Mouse (Mus musculus) erythroid progenitor cell, adult 5-6 weeks (primary cell): ENCODE results near the gene Siae. TPM values are rescaled to one million over a fixed set of nuclear protein-coding genes. Genes with fewer than 3 reads are reported as not detected.
A peak's percentile ranks its signal among the peaks of the same experiment; 100 is the strongest.

ENCODE experiments used
- ATAC-seq: replicated peaks from 2 replicates; pipeline ENCODE4 v1.8.0; 2016; ENCODE audit warnings: moderate number of reproducible peaks, mild to moderate bottlenecking, moderate TSS enrichment, inconsistent platforms; ENCODE audit not compliant: poor library complexity, low FRiP score, severe bottlenecking
- total RNA-seq, 2 experiments: library from RNA; stranded (forward) in 1 of 2; stranded (reverse) in 1 of 2; fragments of 150-400 nt in 1 of 2; fragments of 186-747, 209-891 nt in 1 of 2; gene quantifications; 2 replicates each; pipeline versions ENCODE4 v1.2.3 to v1.2.4; 2015 to 2017; ENCODE audit warnings: low replicate concordance in 2 of 2

Siae gene
- total RNA-seq, 2 experiments from 2014 or later: 2.5 to 3.6 TPM

- no peak; the same call in 1 of the 2 replicates for ATAC-seq
These were observed 12.6 kb downstream of the Siae start for GRCm38 (mm10) chr9:37567892-37568604.

DNA sequence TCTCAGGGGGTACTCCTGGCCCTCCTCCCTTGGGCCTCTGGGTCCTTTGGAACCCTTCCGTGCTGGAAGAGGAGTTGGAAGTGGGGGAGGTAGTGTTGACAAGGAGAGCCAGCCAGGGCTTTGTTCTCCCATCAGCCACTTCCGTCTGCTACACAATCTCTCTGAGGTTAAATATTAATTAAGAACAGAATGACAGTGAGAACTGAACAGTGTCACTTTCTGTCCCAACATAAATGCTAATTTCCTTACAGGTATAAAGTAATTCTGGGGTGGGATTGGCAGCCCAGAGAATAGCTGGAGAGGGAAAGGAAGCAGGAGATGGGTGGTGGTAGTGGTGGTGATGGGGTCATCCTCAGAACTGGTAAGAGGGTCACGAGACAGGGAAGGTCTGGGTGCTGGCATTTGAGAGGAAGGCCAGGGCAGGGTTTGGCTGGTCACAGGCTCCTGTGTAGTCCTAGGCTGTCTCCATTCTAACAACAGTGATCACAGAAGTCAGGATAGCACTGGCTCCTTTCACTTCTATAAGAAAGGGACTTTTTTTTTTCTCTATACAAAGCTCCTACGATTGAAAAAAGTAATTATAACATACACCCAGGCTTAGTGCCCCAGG, 13.2 kb downstream of the Siae start:
- no peak for ATAC-seq

DNA sequence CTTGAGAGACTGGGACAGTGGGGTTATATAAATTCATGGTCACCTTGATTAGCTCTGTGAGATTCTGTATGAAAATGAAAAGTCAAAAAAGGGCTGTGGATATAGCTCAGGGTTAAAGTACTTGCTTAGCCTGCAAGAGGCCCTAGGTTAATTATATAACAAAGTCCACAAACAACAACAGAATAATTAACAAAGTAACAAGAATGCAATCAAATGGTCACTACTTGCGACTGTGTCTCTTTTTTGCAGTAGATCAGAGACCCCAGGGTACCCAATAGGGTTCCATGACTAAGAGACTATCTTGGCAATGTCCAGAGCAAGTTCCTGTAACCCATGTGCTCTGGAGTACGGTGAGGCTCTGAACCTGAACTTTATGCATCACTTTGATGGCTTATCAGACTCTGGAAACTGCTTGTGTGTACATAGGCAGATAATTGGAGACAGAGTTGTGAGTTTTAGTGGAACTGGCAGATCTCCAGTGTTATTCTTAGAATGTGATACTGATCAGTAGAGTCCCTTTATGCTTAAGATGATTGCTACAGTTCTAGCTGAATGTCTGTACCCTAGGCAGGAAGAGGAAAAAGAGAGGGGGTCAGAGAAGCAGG, 13.8 kb downstream of the Siae start:
- ATAC-seq: no peak

GRCm38 (mm10) chr9:37572204-37572876, 16.8 kb downstream of the Siae start:
- ATAC-seq: no peak

GRCm38 (mm10) chr9:37576436-37576930, 21.0 kb downstream of the Siae start:
- ATAC-seq: 0 out of 2 replicates have a peak, but pooled peaks have one; percentile 45

DNA sequence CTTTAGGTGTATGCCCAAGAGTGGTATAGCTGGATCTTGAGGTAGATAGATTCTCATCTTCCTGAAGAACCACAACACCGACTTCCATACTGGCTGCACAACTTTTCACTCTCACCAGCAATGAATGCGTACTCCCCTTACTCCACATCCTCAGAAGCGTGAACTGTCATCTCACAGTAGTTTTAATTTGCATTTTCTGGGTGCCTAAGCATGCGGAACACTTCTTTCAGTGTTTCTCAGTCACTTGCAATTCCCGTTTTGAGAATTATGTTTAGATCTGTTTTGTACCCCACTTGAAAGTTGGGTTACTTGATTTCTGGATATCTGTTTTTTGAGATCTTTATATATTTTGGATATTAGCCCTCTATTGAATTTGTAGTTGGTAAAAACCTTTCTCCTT, 28.1 kb downstream of the Siae start:
- no peak for ATAC-seq

- ATAC-seq: no peak
These were observed 31.2 kb downstream of the Siae start for GRCm38 (mm10) chr9:37586718-37587117.

DNA sequence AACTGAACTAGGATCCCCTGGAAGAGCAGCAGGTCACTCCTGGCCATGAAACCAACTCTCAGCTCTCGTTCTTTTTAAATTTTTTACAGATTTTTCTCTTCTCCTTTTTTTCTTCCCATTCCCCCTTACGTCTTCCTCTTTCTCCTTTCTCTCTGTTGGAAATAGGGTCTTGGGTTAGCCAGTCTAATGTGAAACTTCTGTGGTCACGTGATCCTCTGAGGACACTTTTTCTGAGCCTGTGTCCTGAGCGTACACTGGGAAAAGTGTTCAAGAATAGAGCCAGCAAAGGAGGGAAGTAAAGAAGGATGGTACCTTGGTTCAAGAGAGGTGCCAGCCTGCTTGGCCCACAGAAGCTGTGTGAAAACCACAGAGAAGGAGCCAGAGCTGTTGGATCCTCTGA, 34.9 kb downstream of the Siae start:
- ATAC-seq: no peak

- no peak for ATAC-seq
These were observed 36.5 kb downstream of the Siae start for GRCm38 (mm10) chr9:37592025-37592424.

- ATAC-seq: no peak
These were observed 37.1 kb downstream of the Siae start for GRCm38 (mm10) chr9:37592633-37593032.

DNA sequence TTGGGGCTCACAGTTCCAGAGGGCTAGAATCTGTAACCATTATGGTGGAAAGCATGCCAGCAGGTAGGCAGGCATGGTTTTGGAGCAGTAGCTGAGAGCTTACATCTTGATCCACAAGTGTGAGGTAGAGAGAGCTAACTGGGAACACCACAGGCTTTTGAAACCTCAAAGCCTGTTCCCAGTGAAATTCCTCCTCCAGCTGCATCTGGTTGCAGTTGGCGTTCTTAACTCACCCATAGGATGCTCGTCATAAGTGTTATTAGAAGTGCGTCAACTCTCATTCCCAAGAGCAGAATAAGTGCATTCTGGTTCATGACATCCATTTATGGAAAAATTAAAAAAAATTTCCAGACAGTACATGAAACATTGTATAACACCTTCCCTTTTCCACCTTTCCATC, 38.2 kb downstream of the Siae start:
- ATAC-seq: no peak

GRCm38 (mm10) chr9:37595570-37595969, 40.1 kb downstream of the Siae start:
- no peak for ATAC-seq

DNA sequence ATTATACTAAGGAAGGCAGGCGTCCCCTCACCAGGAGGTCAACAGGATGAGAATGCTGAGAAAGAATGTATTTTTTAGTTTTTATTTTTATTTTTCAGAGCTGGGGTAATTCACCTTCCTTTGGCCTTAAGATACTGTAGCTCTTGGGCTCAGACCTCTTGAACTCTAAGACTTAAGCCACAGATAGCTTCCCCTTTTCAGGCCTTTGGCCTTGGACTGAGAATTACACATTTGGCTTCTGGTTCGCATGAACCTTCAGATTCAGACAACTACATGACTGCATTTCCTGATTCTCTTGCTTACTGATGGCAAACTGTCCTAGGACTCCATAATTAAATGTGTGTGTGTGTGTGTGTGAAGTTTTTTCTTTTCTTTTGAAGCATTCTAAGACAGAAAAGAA, 43.1 kb downstream of the Siae start:
- no peak for ATAC-seq

DNA sequence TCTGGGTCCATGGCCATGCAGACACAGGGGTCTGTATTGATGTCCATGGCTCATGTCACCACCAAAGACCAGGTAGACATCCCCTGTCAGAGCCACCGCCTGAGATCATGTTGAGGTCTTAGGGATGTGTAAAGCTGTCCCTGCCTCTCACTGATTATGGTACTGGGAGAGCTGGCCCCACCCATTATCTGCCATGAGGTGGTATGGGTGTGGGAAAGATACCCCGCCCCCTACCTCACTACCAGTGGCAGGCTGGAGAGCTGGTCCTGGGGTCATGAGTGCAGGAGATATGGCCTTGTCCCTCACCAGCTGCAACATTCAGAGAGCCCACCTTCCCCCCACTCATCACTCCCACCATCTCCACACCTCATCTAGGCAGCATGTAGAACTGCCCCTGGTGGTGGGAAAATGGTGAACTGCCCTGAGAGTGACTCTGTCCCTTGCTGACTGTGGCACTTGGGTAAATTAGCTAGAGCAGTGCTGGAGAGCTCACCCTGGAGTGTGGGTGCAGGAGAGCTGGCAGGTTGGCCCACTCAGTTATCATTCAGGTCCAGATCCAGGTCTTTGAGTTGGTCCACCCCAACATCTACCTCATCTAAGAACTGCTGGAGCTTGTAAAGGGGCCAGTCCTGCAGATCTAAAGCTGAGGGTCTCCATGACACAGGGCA, 45.2 kb downstream of the Siae start:
- peak; percentile 71 for ATAC-seq

DNA sequence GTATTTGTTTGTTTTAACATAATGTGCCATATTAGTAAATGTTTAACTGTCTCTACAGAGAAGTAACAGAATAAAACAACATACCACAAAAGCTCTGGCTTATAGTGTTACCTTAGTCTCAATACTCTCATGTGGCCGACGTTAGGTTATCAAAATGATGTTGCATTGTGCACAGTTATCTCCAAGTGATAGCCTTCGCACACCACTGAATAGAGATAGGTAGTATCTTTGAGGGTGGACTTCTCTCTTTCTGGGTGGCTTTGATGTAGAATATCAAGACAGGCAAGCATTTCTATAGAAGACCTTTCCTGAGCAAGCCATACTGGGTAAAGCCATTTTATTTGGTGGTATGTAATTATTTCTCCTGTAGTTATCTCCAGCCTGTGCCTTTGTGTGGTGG, 49.6 kb downstream of the Siae start:
- no peak for ATAC-seq

- ATAC-seq: no peak
These were observed 54.1 kb downstream of the Siae start for GRCm38 (mm10) chr9:37609558-37609957.

DNA sequence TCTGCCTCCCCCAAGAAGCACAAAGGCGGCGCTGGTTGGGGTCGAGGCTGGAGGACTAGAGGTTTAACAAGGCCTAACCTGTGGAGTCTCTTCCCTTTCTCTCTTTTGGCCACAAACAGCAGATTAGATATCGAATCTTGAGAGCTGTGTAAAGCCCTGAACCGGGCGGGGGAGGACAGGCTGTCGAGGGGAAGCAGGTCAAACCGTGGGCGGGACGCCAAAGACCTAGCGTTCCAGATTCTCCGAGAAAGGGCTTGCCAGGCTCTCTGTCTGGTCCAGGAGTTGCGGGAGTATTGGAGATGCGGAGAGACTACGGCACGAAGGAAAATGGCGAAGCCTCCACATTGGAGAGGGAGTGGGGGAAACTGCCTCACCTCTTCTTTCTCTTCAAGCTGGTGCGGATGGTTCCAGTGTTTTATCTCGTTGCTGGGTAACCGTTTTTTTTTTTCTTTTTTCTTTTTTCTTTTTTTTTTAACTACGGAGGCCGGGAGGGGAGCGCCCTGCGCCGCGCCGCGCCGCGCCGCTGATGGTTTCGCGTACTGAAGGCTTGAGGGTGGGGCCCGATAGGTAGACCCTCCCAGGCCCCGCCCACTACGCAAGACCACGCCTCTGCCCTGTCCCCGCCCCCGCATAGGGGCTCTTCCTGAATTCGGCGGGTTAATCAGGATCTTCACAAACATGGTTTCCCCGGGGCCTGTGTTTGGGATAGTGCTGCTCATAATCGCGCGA, 57.8 kb downstream of the Siae start, which contains the start of gene Spa17:
Spa17 (minus strand) TSS at position 541 of the 729 bp plus-strand sequence.
- peak; percentile 95 for ATAC-seq

GRCm38 (mm10) chr9:37613911-37614280, 58.4 kb downstream of the Siae start:
- peak; percentile 22; the same call in 1 of the 2 replicates for ATAC-seq

DNA sequence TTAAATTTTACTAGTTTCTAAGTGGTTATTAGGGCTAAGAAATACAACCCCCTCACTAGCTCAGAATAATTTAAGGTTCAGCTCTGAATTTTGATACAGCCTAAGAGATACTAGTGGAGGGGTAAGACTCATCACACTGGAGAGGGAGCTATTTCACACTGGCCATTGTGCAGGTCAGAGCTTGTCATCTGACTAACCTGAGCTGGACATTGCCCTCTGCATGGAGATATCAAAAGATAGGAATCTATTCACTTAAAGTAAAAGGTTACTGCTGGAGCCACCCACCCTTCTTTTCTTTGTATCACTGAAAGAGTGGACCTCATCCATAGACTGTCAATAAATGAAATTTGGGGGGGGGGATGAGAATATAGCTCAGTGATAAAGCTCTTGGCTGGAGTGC, 58.8 kb downstream of the Siae start:
- no peak for ATAC-seq
